Mouse (Mus musculus) limb, embryonic 11.5 days (tissue): Measurements from ENCODE around the gene Nudcd3. TPM values are rescaled to one million over a fixed set of nuclear protein-coding genes. Genes with fewer than 3 reads are reported as not detected.

ENCODE experiments used
- ATAC-seq: fragments of 200-750 bp; cut with Nextera tagmentation; 2 replicates; pipeline ENCODE4 v1.8.0; 2017; ENCODE audit warnings: low read depth; ENCODE audit not compliant: insufficient number of reproducible peaks, low FRiP score, low TSS enrichment
- DNase-seq: peaks from one replicate; pipeline ENCODE4 v3.0.0-alpha.2; 2015; ENCODE audit warnings: low spot score
- H3K27ac ChIP-seq: fragments of 300-500 bp; sonication (generic); replicated peaks from 2 replicates; pipeline ENCODE4 v1.5.1; 2014; ENCODE audit warnings: low read depth, mild to moderate bottlenecking, low read length
- H3K27me3 ChIP-seq: fragments of 300-500 bp; sonication (generic); 2 replicates; pipeline ENCODE4 v1.6.1; 2014; ENCODE audit warnings: mild to moderate bottlenecking, low read length, mixed read lengths; ENCODE audit not compliant: control insufficient read depth, insufficient read depth
- H3K36me3 ChIP-seq: fragments of 300-500 bp; sonication (generic); 2 replicates; pipeline ENCODE4 v1.6.1; 2014; ENCODE audit warnings: mild to moderate bottlenecking, low read length, moderate library complexity, mixed read lengths; ENCODE audit not compliant: control insufficient read depth, insufficient read depth
- H3K4me1 ChIP-seq: fragments of 300-500 bp; sonication (generic); 2 replicates; pipeline ENCODE4 v1.6.1; 2014; ENCODE audit warnings: low read length, mixed read lengths; ENCODE audit not compliant: control insufficient read depth, insufficient read depth
- H3K4me2 ChIP-seq: fragments of 300-500 bp; sonication (generic); 2 replicates; pipeline ENCODE4 v1.6.1; 2014; ENCODE audit warnings: low read depth, mild to moderate bottlenecking, moderate library complexity; ENCODE audit not compliant: severe bottlenecking
- H3K4me3 ChIP-seq: fragments of 300-500 bp; sonication (generic); 2 replicates; pipeline ENCODE4 v1.5.1; 2014; ENCODE audit warnings: low read depth, low read length
- H3K9ac ChIP-seq: fragments of 300-500 bp; sonication (generic); 2 replicates; pipeline ENCODE4 v1.6.1; 2014; ENCODE audit warnings: mild to moderate bottlenecking, low read length
- H3K9me3 ChIP-seq: fragments of 300-500 bp; sonication (generic); 2 replicates; pipeline ENCODE4 v1.6.1; 2016; ENCODE audit warnings: low read length; ENCODE audit not compliant: control insufficient read depth
- WGBS: fragments of 180-500 bp; shearing (Covaris S2); extraction: QIAGEN DNeasy Blood & Tissue Kit; methylation state at CpG from one replicate; pipeline ENCODE4 v1.1.7; 2014; 5-methylcytosine and 5-hydroxymethylcytosine counted together
- polyA plus RNA-seq: library from polyadenylated mRNA; unstranded; fragments of >200 nt; fragmentation: Nextera tagmentation; extraction: Ambion mirVana; gene quantifications from 2 replicates; pipeline ENCODE4 v1.2.1, GENCODE M21; 2014

Gene Nudcd3
- polyA plus RNA-seq, 1 experiment from 2014 or later: 41.7 TPM

- no peaks in the 10 kb centered on the region for H3K36me3 ChIP-seq
- ATAC-seq: no peak
- no peak overlapping the region for H3K27ac ChIP-seq
- H3K4me1 ChIP-seq: no peaks in the 10 kb centered on the region; the same call in 1 of the 2 replicates
- H3K4me3 ChIP-seq: no peak overlapping the region
- H3K9me3 ChIP-seq: no peaks in the 10 kb centered on the region
- no peak overlapping the region for H3K4me2 ChIP-seq
- H3K27me3 ChIP-seq: no peaks in the 10 kb centered on the region
- H3K9ac ChIP-seq: no peak overlapping the region
- no peak for DNase-seq
- WGBS: 88% methylated on average over 3 of the region's 3 CpGs
These were observed 39.4 kb downstream of the Nudcd3 start for GRCm38 (mm10) chr11:6160663-6161271.

GRCm38 (mm10) chr11:6159704-6160275 is 40.4 kb downstream of the Nudcd3 start:
- Histone ChIP-seq H3K9ac (no peak overlapping the region), H3K36me3 (no peaks in the 10 kb centered on the region), H3K4me3 (no peak overlapping the region), H3K9me3 (no peaks in the 10 kb centered on the region), H3K4me2 (no peak overlapping the region), H3K27me3 (no peaks in the 10 kb centered on the region), H3K27ac (no peak overlapping the region), H3K4me1 (no peaks in the 10 kb centered on the region; the same call in 1 of the 2 replicates)
- DNase-seq (no peak), ATAC-seq (no peak)
- 93% methylated on average over 4 of the region's 4 CpGs for WGBS

GRCm38 (mm10) chr11:6158515-6158914 is 41.7 kb downstream of the Nudcd3 start:
- ATAC-seq (no peak), DNase-seq (no peak)
- no peak overlapping the region for H3K4me3 ChIP-seq
- H3K36me3 ChIP-seq: no peaks in the 10 kb centered on the region
- no peak overlapping the region for H3K9ac ChIP-seq
- H3K4me1 ChIP-seq: peaks cover 6% of the 10 kb centered on the region
- no peaks in the 10 kb centered on the region for H3K9me3 ChIP-seq
- WGBS: 94% methylated on average over 1 of the region's 1 CpGs
- H3K4me2 ChIP-seq: no peak overlapping the region
- no peaks in the 10 kb centered on the region for H3K27me3 ChIP-seq
- H3K27ac ChIP-seq: no peak overlapping the region

- no peaks in the 10 kb centered on the region for H3K27me3 ChIP-seq
- H3K4me1 ChIP-seq: peaks cover 6% of the 10 kb centered on the region
- no peaks in the 10 kb centered on the region for H3K36me3 ChIP-seq
- 86% methylated on average over 5 of the region's 5 CpGs for WGBS
- DNase-seq: no peak
- H3K4me3 ChIP-seq: no peak overlapping the region
- no peaks in the 10 kb centered on the region for H3K9me3 ChIP-seq
- H3K4me2 ChIP-seq: no peak overlapping the region
- H3K9ac ChIP-seq: no peak overlapping the region
- H3K27ac ChIP-seq: no peak overlapping the region
- no peak for ATAC-seq
These were observed 43.1 kb downstream of the Nudcd3 start for GRCm38 (mm10) chr11:6157119-6157518.

GRCm38 (mm10) chr11:6156651-6157050 is 43.6 kb downstream of the Nudcd3 start:
- DNase-seq (no peak), ATAC-seq (no peak)
- Histone ChIP-seq H3K36me3 (no peaks in the 10 kb centered on the region), H3K4me2 (no peak overlapping the region), H3K4me1 (peaks cover 6% of the 10 kb centered on the region), H3K9me3 (no peaks in the 10 kb centered on the region), H3K9ac (no peak overlapping the region), H3K4me3 (no peak overlapping the region), H3K27ac (no peak overlapping the region), H3K27me3 (no peaks in the 10 kb centered on the region)
- 89% methylated on average over 5 of the region's 5 CpGs for WGBS

GRCm38 (mm10) chr11:6154211-6154701 is 46.0 kb downstream of the Nudcd3 start:
- H3K27ac ChIP-seq: no peak overlapping the region
- H3K4me1 ChIP-seq: peaks cover 6% of the 10 kb centered on the region
- no peak overlapping the region for H3K9ac ChIP-seq
- no peak overlapping the region for H3K4me3 ChIP-seq
- H3K9me3 ChIP-seq: no peaks in the 10 kb centered on the region
- WGBS: 65% methylated on average over 3 of the region's 3 CpGs
- H3K36me3 ChIP-seq: peaks cover 6% of the 10 kb centered on the region; the same call in 1 of the 2 replicates
- no peak overlapping the region for H3K4me2 ChIP-seq
- H3K27me3 ChIP-seq: no peaks in the 10 kb centered on the region
- DNase-seq: no peak
- ATAC-seq: no peak

- 88% methylated on average over 4 of the region's 4 CpGs for WGBS
- ATAC-seq: no peak
- Histone ChIP-seq H3K4me2 (no peak overlapping the region), H3K27me3 (no peaks in the 10 kb centered on the region), H3K27ac (no peak overlapping the region), H3K4me1 (peaks cover 6% of the 10 kb centered on the region), H3K9me3 (peaks cover 2% of the 10 kb centered on the region; the same call in 1 of the 2 replicates), H3K9ac (no peak overlapping the region), H3K4me3 (no peak overlapping the region), H3K36me3 (peaks cover 11% of the 10 kb centered on the region)
- DNase-seq: no peak
These were observed 47.4 kb downstream of the Nudcd3 start for GRCm38 (mm10) chr11:6152864-6153263.

- H3K4me1 ChIP-seq: no peaks in the 10 kb centered on the region
- 91% methylated on average over 6 of the region's 7 CpGs for WGBS
- ATAC-seq (no peak), DNase-seq (no peak)
- H3K36me3 ChIP-seq: no peaks in the 10 kb centered on the region
- H3K27ac ChIP-seq: no peak overlapping the region
- H3K4me3 ChIP-seq: no peak overlapping the region
- no peaks in the 10 kb centered on the region for H3K27me3 ChIP-seq
- no peak overlapping the region for H3K9ac ChIP-seq
- H3K9me3 ChIP-seq: no peaks in the 10 kb centered on the region
- H3K4me2 ChIP-seq: no peak overlapping the region
These were observed 61.8 kb downstream of the Nudcd3 start for GRCm38 (mm10) chr11:6138233-6138950.
